13 mouse cellular contexts compared by ENCODE assay signal in the genomic region with DNA sequence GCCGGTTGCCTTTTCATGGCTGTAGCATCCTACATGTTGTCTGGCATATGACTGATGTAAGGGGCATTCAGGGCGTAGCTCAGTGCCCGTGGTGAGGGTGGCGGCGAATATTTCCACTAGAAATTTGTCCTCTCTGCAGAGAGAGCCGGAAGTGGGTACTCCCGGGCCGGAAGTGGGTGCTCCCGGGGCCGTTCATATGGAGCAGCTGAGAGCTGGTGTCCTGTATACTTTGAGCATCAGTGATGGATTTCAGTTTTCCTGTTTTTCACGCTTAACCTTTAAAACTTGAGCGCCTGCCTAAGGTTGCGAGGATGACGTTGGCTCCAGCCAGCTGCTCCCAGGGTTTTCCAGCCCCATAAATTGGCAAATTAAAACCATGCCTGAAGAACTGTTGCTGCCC. TPM values are rescaled to one million over a fixed set of nuclear protein-coding genes. Genes with fewer than 3 reads are reported as not detected.
DNase-seq lines count a peak whose midpoint lies in the region; ATAC-seq and TF ChIP-seq lines count a peak whose summit lies in the region.
"Had no signal": no experiment of that assay in that cellular context is flagged by ENCODE, and none has a peak within 500 bp of the region (broad histone marks: within the 10 kb centered on the region; RNA-seq: fewer than 3 reads in every experiment).

No protein-coding gene starts in this region.

- no peak overlapping the region for H3K4me3 ChIP-seq in heart, embryonic 16.5 days (ENCODE audit: low read length)
- no peak overlapping the region for H3K4me3 ChIP-seq in thymus, adult 2 months (ENCODE audit: control insufficient read depth, insufficient read depth, low read length)
- H3K4me3 ChIP-seq in liver, postnatal 0 days (ENCODE audit: low read depth, low read length): no peak overlapping the region
- H3K4me3 ChIP-seq in intestine, embryonic 16.5 days (ENCODE audit: low read length): no peak overlapping the region
- H3K4me3 ChIP-seq: hindbrain, embryonic 12.5 days; neural tube, embryonic 15.5 days had no signal

- peaks cover 77% of the 10 kb centered on the region for H3K4me1 ChIP-seq in heart, embryonic 16.5 days (ENCODE audit: control insufficient read depth, insufficient read depth, low read length)
- peaks cover 26% of the 10 kb centered on the region for H3K4me1 ChIP-seq in thymus, adult 2 months (replicated peaks; ENCODE audit: control insufficient read depth, insufficient read depth, low read length)
- peaks cover 64% of the 10 kb centered on the region for H3K4me1 ChIP-seq in liver, postnatal 0 days (ENCODE audit: insufficient read depth)
- H3K4me1 ChIP-seq in intestine, embryonic 16.5 days (ENCODE audit: control insufficient read depth, insufficient read depth, low read length): peaks cover 46% of the 10 kb centered on the region

- WGBS in heart, embryonic 16.5 days: 77% methylated on average over 14 of the region's 14 CpGs
- WGBS in thymus, adult 2 months: 80% methylated on average over 14 of the region's 14 CpGs
- 76% methylated on average over 14 of the region's 14 CpGs for WGBS in liver, postnatal 0 days (ENCODE audit: insufficient replicate concordance)
- 81% methylated on average over 14 of the region's 14 CpGs for WGBS in intestine, embryonic 16.5 days

- H3K4me2 ChIP-seq in heart, embryonic 16.5 days (ENCODE audit: low read depth, low read length): no peak overlapping the region
- no peak overlapping the region for H3K4me2 ChIP-seq in liver, postnatal 0 days (ENCODE audit: low read depth, low read length)
- H3K4me2 ChIP-seq in intestine, embryonic 16.5 days (ENCODE audit: low read depth, low read length): no peak overlapping the region
- H3K4me2 ChIP-seq: hindbrain, embryonic 12.5 days; neural tube, embryonic 15.5 days had no signal

- peaks cover 11% of the 10 kb centered on the region for H3K36me3 ChIP-seq in heart, embryonic 16.5 days (ENCODE audit: control insufficient read depth, insufficient read depth)
- peaks cover 7% of the 10 kb centered on the region; the same call in 1 of the 2 replicates for H3K36me3 ChIP-seq in thymus, adult 2 months (ENCODE audit: control insufficient read depth, insufficient read depth, low read length)
- peaks cover 49% of the 10 kb centered on the region for H3K36me3 ChIP-seq in liver, postnatal 0 days (replicated peaks; ENCODE audit: insufficient read depth, low read length)
- 0 out of 2 replicates have a peak, but pooled peaks cover 3% of the 10 kb centered on the region for H3K36me3 ChIP-seq in intestine, embryonic 16.5 days (ENCODE audit: control insufficient read depth, insufficient read depth, low read length)

- H3K9me3 ChIP-seq in heart, embryonic 16.5 days (replicated peaks; ENCODE audit: control insufficient read depth, low read length): no peaks in the 10 kb centered on the region
- H3K9me3 ChIP-seq in liver, postnatal 0 days (ENCODE audit: low read length): no peaks in the 10 kb centered on the region
- H3K9me3 ChIP-seq in intestine, embryonic 16.5 days (ENCODE audit: control insufficient read depth, low read length): no peaks in the 10 kb centered on the region
- H3K9me3 ChIP-seq: hindbrain, embryonic 12.5 days; neural tube, embryonic 15.5 days had no signal

- TF ChIP-seq POLR2A in thymus, adult 2 months (IDR thresholded peaks at IDR 0.05; ENCODE audit: control insufficient read depth, extremely low read depth, insufficient read depth, low read length, poor library complexity): no peak

- no peak for TF ChIP-seq CTCF in thymus, adult 2 months (IDR thresholded peaks at IDR 0.05; ENCODE audit: borderline replicate concordance, control insufficient read depth, extremely low read depth, insufficient read depth, low read length, poor library complexity)
- TF ChIP-seq CTCF in liver, postnatal 0 days (IDR thresholded peaks at IDR 0.05; ENCODE audit: low read depth): no peak

- intact Hi-C loops in heart, postnatal 10 days (cut with DNase I): no loop called here

- peak overlapping the region; percentile 62 for H3K27ac ChIP-seq in heart, embryonic 16.5 days (ENCODE audit: low read length)
- H3K27ac ChIP-seq in thymus, adult 2 months (ENCODE audit: control insufficient read depth, insufficient read depth, low read length): peak overlapping the region; percentile 5; the same call in 1 of the 2 replicates
- H3K27ac ChIP-seq in liver, postnatal 0 days (ENCODE audit: low read depth): peak overlapping the region; percentile 48; the same call in 1 of the 2 replicates
- no peak overlapping the region for H3K27ac ChIP-seq in intestine, embryonic 16.5 days (ENCODE audit: low read length)
- H3K27ac ChIP-seq: hindbrain, embryonic 12.5 days; neural tube, embryonic 15.5 days had no signal

- no peak for ATAC-seq in heart, embryonic 16.5 days (replicated peaks; ENCODE audit: extremely low read depth, insufficient read depth, low FRiP score)
- ATAC-seq in liver, postnatal 0 days: no peak
- ATAC-seq in intestine, embryonic 16.5 days: no peak

- DNase-seq in heart, postnatal 10 days: no peak
- no peak for DNase-seq in thymus, adult 2 months
- DNase-seq in thymus, postnatal 36 days: no peak
- DNase-seq in kidney, postnatal 36 days: peak; percentile 49 to 54
- DNase-seq in liver, postnatal 0 days: no peak
- no peak for DNase-seq in layer of hippocampus, adult 9-11 months
- DNase-seq: cerebellum, postnatal 14 days; midbrain, embryonic 14.5 days had no signal

- no peak for TF ChIP-seq EP300 in liver, postnatal 0 days (IDR thresholded peaks at IDR 0.05; ENCODE audit: low read depth)

- no peaks in the 10 kb centered on the region for H3K27me3 ChIP-seq in heart, embryonic 16.5 days (ENCODE audit: control insufficient read depth, insufficient read depth, low read length)
- no peaks in the 10 kb centered on the region for H3K27me3 ChIP-seq in thymus, adult 2 months (ENCODE audit: control insufficient read depth, insufficient read depth, low read length)
- H3K27me3 ChIP-seq in liver, postnatal 0 days (ENCODE audit: insufficient read depth, low read length): no peaks in the 10 kb centered on the region
- H3K27me3 ChIP-seq in intestine, embryonic 16.5 days (replicated peaks; ENCODE audit: control insufficient read depth, insufficient read depth, low read length): no peaks in the 10 kb centered on the region
- H3K27me3 ChIP-seq: hindbrain, embryonic 12.5 days; neural tube, embryonic 15.5 days had no signal

- no peak overlapping the region; the same call in 1 of the 2 replicates for H3K9ac ChIP-seq in heart, embryonic 16.5 days (ENCODE audit: low read length)
- H3K9ac ChIP-seq in liver, postnatal 0 days (replicated peaks): no peak overlapping the region
- H3K9ac ChIP-seq in intestine, embryonic 16.5 days (ENCODE audit: low read depth, low read length): no peak overlapping the region
- H3K9ac ChIP-seq: hindbrain, embryonic 12.5 days; neural tube, embryonic 15.5 days had no signal

RNA-seq across cellular contexts. Expression of a gene that starts 33.5 kb away (rescaled TPM):
- polyA plus RNA-seq in heart, embryonic 16.5 days (2015; fragmentation: Nextera tagmentation; extraction: Ambion mirVana): 1.00 and 1.7 TPM in 2 replicates
- total RNA-seq in heart, postnatal 10 days (2021): not detected
- 0.26 and 0.42 TPM in 2 replicates for polyA plus RNA-seq in thymus, adult 2 months (2012; rRNA removed)
- polyA plus RNA-seq in liver, postnatal 0 days (2015; fragmentation: Nextera tagmentation; extraction: Ambion mirVana): 3.3 and 5.8 TPM in 2 replicates
- polyA plus RNA-seq in intestine, embryonic 16.5 days (2015; fragmentation: Nextera tagmentation; extraction: Ambion mirVana): 0.16 TPM in 1 of 2 replicates, not detected in the other
- total RNA-seq: left cerebral cortex, postnatal 36 days had no signal
- polyA plus RNA-seq: hindbrain, embryonic 12.5 days; midbrain, embryonic 14.5 days; neural tube, embryonic 15.5 days had no signal

RNA-seq across cellular contexts. Expression of a gene that starts 40.6 kb away (rescaled TPM):
- polyA plus RNA-seq in heart, embryonic 16.5 days (2015; fragmentation: Nextera tagmentation; extraction: Ambion mirVana): 60.5 and 63.3 TPM in 2 replicates
- 10 to 100 TPM; 65.0 to 75.0 TPM for total RNA-seq in heart, postnatal 10 days (2021)
- 77.0 and 87.8 TPM in 2 replicates for polyA plus RNA-seq in thymus, adult 2 months (2012; rRNA removed)
- 40.4 and 48.8 TPM in 2 replicates for polyA plus RNA-seq in liver, postnatal 0 days (2015; fragmentation: Nextera tagmentation; extraction: Ambion mirVana)
- 39.3 and 40.0 TPM in 2 replicates for polyA plus RNA-seq in intestine, embryonic 16.5 days (2015; fragmentation: Nextera tagmentation; extraction: Ambion mirVana)

RNA-seq across cellular contexts. Expression of a gene that starts 50.2 kb away (rescaled TPM):
- polyA plus RNA-seq in heart, embryonic 16.5 days (2015; fragmentation: Nextera tagmentation; extraction: Ambion mirVana): 13.7 and 14.9 TPM in 2 replicates
- 10 to 100 TPM; 11.7 to 13.6 TPM for total RNA-seq in heart, postnatal 10 days (2021)
- 3.0 and 4.4 TPM in 2 replicates for polyA plus RNA-seq in thymus, adult 2 months (2012; rRNA removed)
- 6.6 and 7.1 TPM in 2 replicates for polyA plus RNA-seq in liver, postnatal 0 days (2015; fragmentation: Nextera tagmentation; extraction: Ambion mirVana)
- 13.9 and 14.0 TPM in 2 replicates for polyA plus RNA-seq in intestine, embryonic 16.5 days (2015; fragmentation: Nextera tagmentation; extraction: Ambion mirVana)

Comparison
In these comparisons a context has a peak if more than half of its experiments do, and no peak if none do; other contexts are left out.
1. DNase-seq: peak in kidney, postnatal 36 days (2 of 2); none in heart, postnatal 10 days (0 of 2), thymus, adult 2 months (single experiment), thymus, postnatal 36 days (0 of 2), liver, postnatal 0 days (single experiment) and layer of hippocampus, adult 9-11 months (single experiment).